Mouse (Mus musculus) mammary gland, adult 2 months (tissue): ENCODE data around the gene Pdia5. TPM values are rescaled to one million over a fixed set of nuclear protein-coding genes. Genes with fewer than 3 reads are reported as not detected.

Experiments
- polyA plus RNA-seq: library from polyadenylated mRNA; depleted of rRNA; stranded (reverse); fragments of >200 nt; gene quantifications from 2 replicates; pipeline ENCODE4 v1.2.3, GENCODE M21; 2012; ENCODE audit warnings: low replicate concordance; rRNA removed

The Pdia5 gene
- 5.8 and 7.6 TPM in 2 replicates for polyA plus RNA-seq

DNA sequence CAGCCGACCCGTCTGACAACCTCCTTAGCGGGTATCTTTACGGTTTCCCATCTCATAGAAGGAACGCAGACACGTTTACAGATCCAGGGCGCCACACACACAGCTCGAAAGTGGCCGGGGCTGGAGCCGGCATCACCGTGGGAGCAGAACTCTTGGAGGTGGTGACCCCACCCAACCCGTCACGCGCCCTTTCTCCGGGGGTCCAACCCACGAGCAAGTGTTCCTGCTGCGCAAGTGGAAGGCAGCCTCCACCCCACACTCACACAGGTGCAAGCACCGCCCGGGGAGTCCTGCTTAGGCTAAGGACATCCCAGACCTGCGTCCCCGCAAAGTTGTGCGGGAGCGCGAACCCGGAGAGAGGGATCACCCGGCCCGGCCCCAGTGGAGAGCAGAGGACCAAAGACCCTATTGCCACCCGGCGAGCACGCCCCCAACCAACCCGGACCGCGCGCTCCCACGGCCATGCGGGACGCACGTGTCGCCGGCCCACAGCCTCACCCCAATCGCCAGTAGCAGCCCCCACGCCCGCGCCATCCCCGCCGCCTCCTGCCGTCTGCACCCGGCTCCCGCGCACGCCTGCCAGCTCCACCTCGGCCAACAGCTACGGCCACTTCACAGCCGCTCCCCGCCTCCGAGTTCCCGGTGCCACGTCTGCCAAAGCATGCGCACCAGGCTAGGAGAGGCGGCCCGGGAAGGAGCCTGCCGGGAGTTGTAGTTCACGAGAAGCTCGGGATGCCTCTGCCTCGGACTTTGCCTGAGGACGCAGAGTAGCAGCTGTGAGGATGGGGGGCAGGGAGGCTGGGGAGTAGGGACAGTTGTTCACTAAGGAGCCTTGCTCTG, at the start of gene Pdia5:
Pdia5 (minus strand) TSS at position 643 of the 840 bp plus-strand sequence.

GRCm38 (mm10) chr16:35363150-35364062, 127.3 kb downstream of the Pdia5 start, which contains the start of gene Sec22a:
TSS of gene Sec22a (minus strand) at chr16:35363918.

Other genes starting within 250 kb of the Pdia5 start
- 5.9 and 19.5 TPM in 2 replicates for gene Sec22a, start 127.0 kb downstream of the Pdia5 start, polyA plus RNA-seq
- 2.3 and 3.3 TPM in 2 replicates for gene Sema5b, start 50.3 kb upstream of the Pdia5 start, polyA plus RNA-seq